Mouse (Mus musculus): ENCODE data around the gene Krtap11-1.
A peak's percentile ranks its signal among the peaks of the same experiment; 100 is the strongest.

Gene Krtap11-1

DNA sequence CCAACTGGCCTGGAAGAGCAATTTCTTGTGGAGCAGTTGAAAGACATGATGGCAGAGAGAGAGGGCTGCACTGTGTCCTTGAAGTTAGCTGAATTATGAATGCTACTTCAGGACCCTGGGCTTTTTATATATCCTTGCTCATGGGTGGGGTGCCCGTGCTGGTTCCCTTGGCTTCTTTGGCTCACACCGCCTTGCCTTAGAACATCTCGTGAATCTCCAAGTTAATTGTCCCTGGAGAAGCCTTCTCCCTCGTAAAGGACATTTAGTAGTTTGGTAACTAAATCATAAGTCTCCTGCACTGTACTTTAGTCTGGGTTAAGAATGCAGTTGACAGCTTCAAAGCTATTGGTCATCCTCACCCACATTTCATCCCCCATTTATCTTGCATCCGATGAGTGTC lies at the start of gene Krtap11-1:
TSS of gene Krtap11-1 (minus strand) at position 101 of the 400 bp plus-strand sequence.
- no peak for DNase-seq (ENCODE audit: low spot score)

- no peak for DNase-seq (ENCODE audit: low spot score)
These were observed 47.2 kb upstream of the Krtap11-1 start for GRCm38 (mm10) chr16:89618190-89618589.

DNA sequence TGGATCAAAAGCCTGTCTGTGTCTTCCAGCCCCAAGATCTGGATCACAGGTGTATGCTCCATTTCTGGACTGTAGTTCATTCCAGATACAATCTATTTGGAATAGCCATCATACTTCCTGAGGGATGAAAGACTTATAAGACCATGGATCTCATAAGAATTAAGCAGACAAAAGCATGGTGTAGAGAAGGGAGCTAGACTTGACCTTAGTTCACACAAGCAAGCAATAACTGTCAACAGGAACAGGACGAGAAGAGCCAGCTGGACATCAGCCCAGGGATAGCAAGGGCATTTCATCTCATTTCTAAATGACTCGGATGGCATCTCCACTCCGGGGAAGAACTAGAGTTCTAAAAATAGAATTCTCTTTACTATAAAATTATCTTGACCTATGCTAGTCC lies 46.3 kb upstream of the Krtap11-1 start:
- DNase-seq (ENCODE audit: low spot score) = peak; percentile 40

GRCm38 (mm10) chr16:89613726-89614125 lies 42.7 kb upstream of the Krtap11-1 start:
- DNase-seq (ENCODE audit: low spot score) = peak; percentile 59

DNA sequence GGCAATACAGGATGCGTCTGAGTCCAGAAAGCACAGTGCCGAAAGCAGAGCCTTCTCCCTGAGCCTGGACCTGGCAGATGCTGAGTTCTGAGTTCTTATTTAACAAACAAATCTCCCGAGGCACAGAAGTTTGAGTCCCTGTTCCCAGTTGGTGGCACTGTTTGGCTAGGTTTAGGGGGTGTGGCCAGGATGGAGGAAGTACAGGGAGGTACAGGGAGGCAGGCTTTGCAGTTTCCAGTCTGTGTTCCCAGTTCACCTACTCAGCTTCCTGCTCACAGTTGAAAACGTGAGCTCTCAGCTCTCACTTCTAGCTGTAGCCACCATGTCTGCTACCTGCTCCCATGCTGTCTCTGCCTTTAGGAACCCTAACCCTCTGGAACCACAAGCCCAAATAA lies 37.8 kb upstream of the Krtap11-1 start:
- no peak for DNase-seq (ENCODE audit: low spot score)

DNA sequence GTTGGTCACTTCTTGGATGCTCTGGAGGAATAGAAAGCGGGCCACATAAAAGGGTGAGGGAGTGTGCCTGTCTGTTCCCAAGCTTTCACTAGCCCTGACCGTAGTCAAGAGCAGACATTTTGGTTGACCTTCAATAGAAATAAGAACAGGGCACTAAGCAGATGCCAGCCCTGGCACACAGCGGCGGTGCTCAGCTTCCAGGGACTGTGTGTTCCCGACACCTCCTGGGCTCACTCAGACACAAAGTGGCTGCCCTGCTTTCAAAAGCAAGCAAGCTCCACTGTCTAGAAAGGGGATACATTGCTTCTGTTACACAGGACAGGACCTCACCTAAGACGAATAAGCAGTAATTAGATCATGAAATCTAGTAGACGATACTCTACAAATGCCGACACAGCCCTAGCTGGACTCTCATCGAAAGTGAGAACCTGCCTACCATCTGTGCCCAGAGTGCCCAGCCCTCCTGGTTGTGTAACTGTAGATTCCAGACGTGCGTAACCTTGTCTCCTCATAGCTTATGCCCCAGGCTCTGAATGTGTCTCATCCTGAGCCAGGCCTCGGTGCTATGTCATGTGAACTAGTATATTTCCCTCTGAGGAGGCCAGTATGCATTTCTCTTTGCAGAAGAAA lies 37.3 kb upstream of the Krtap11-1 start:
- DNase-seq (ENCODE audit: low spot score) = peak; percentile 7

DNA sequence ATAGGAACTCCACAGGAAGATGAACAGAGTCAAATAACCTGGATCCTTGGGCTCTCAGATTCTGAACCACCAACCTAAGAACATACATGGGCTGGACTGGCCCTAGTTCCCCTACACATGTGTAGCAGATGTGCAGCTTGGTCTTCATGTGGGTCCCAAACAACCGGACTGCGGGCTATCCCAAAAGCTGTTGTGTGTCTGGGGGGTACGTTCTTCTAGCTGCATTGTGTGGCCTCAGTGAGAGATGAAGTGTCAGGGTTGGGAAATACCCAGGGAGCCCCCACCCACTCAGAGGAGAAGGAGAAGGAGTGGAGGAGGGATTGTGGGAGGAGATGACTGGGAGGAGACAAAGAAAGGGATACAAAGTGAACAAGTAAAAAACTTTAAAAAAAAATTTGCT lies 36.0 kb upstream of the Krtap11-1 start:
- no peak for DNase-seq (ENCODE audit: low spot score)

DNA sequence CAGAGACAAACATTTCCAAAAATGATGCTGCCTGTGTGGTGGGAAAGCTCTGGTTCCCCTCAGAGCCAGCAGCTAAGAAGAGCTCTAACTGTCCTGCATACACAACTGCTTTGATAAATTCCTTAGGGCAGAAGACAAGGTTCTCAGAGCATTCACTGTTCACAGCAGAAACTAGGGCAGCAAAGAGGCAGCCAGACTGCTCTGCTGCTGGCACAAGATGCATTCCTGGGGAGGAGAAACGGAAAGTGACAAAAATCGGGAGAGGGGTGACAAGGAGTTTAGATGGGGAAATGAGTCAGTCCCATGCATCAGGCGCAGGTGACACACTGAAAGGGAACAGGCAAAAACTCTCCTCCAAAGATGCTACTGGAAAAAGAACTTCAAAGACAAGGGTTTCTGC lies 16.2 kb upstream of the Krtap11-1 start:
- DNase-seq (ENCODE audit: low spot score) = no peak

DNA sequence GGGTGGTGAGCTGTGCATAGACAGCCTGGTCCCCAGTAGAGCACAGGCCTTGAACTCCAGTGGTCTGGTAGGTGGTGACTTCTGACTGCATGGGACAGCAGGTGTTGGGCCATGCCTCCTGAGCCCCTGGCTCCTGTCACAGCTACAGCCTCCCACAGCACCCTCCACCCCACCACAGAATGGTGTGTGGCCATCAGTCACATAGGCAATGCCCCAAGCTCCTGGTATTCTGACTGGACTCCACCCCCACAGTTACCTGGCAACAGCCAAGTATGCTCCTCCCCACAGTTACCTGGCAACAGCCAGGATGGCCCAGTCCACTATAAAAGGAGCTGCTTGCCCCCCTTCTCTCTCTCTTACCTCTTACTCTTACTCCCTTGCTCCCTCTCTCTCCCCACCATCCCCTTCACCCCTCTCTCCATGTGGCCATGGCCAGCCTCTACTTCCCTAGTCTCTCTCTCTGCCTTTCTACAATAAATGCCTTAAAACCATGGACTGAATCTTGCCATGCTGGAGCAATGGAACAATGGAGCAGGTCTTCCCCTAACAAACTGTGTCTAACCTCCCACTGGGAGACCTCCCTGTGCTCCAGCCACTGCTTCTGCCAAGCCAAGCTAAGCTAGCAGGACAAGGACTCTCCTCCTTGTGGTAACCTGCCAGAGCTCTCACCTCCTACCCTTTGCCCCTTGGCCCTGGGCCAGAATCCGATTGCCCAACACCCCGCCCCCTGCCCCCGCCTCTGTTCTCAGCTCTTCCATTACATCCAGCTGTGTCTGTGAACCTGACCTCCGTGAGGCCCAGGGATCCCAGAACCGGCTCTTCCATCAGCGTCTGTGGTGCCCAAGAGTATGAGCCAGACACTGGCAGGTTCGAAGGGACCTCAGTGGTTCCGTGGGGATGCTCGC lies 14.9 kb upstream of the Krtap11-1 start:
- peak; percentile 6 for DNase-seq (ENCODE audit: low spot score)

- DNase-seq (ENCODE audit: low spot score) = no peak
These were observed 10.7 kb upstream of the Krtap11-1 start for GRCm38 (mm10) chr16:89581658-89582057.

GRCm38 (mm10) chr16:89570516-89570915 lies 467 bp downstream of the Krtap11-1 start:
- DNase-seq (ENCODE audit: low spot score) = peak; percentile 22

DNA sequence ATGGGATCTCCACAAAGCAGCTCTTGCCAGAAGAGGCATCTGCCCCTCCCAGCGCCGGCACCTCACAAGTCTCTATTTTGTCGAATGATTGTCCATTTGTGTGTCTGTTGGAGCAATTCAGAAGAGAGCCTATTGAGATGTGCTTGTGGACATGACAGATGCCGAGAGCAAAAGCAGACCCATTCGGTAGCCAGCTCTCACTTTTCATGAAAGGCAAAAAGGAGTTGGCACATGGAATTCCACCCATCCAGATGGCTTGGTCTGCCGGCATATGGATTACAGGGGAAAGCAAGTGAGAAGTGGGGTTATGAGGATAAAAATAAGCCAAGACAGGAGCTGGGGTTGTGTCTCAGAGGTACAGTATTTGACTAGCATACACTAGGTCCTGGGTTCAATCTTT lies 1.8 kb downstream of the Krtap11-1 start:
- DNase-seq (ENCODE audit: low spot score) = no peak

DNA sequence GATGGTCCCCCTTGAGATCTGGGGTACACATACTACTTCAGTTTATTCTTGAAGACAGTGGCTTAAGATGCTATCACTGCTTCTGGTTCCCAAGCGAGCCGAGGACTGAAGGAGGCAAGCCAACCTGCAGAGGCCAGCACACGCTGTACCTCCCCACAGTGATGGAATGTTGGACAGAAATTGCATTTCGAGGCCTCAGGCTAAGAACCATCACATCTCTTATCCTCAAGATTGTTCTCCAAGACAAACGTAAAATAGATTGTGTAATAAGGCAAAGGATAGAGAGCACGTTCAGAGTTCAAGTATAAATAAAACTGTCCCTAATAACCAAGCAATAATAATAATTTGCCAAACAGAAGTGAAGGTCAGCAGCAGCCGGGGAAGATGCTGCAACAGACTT lies 2.8 kb downstream of the Krtap11-1 start:
- DNase-seq (ENCODE audit: low spot score) = no peak

GRCm38 (mm10) chr16:89550298-89550697 lies 20.7 kb downstream of the Krtap11-1 start:
- no peak for DNase-seq (ENCODE audit: low spot score)

DNA sequence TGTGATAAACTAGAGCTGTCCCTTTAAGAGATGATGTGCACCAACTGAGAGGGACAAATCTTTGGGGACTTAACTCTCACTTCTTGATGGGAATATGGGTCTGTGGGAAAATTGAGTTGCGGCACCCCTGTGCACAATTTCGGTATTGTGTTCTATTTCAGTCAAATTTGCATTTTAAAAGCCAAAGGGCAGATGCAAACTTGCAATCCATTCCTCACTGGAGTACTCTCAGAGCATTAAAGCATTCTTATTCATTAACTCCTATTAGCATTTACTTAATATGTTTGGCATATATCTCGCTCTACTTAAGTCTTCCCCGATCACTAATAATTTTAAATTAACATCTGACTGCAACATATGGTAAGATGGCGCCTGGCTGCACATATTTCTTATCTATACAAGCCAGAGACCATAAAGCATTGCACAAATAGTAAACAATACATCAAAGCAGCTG lies 32.9 kb downstream of the Krtap11-1 start:
- DNase-seq (ENCODE audit: low spot score) = no peak

- DNase-seq (ENCODE audit: low spot score) = no peak
These were observed 33.6 kb downstream of the Krtap11-1 start for GRCm38 (mm10) chr16:89537349-89537748.

GRCm38 (mm10) chr16:89530547-89530946 lies 40.4 kb downstream of the Krtap11-1 start:
- no peak for DNase-seq (ENCODE audit: low spot score)

DNA sequence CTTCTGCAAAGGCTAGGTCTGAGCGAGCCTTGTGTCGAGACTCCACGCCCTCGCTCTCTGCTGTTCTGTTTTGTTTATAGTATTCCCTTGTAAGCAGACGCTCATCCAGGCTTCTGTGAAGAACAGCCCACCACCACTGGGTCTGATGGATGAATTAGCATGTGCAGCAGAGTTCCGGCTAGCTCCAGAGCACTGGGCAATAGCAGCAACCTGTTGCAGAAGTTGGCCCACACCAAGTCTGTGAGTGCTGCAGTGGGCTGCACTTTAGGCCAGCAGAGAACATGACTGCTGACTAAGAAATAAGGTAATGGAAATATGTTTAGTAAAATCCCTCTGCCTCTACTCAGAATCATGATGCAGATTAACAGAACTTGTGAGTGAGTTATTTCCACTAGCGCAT lies 41.1 kb downstream of the Krtap11-1 start:
- no peak for DNase-seq (ENCODE audit: low spot score)

DNA sequence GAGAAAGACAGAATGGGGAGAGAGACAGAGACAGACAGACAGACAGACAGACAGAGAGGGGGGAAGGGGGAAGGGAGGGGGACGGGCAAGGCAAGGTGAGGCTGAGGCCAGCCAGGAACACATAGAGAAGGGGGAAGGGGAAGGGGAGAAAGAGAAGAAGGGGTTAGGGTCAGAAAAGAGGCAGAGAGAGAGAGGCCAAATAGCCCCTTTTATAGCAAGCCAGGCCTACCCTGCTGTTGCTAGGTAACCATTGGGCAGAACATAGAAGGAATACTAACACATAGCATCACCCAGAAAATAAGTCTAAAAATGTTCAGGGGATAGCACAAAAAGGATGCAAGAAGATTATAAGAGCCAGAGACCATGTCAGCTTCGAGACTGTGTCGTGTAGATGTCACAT lies 42.6 kb downstream of the Krtap11-1 start:
- DNase-seq (ENCODE audit: low spot score) = no peak

- no peak for DNase-seq (ENCODE audit: low spot score)
These were observed 50.0 kb downstream of the Krtap11-1 start for GRCm38 (mm10) chr16:89520996-89521395.

- DNase-seq (ENCODE audit: low spot score) = no peak
These were observed 50.4 kb downstream of the Krtap11-1 start for GRCm38 (mm10) chr16:89520555-89520954.

Measured in ovary, postnatal 36 days (tissue).